Mouse (Mus musculus) embryonic facial prominence, embryonic 15.5 days (tissue): ENCODE measurements at regions not wholly inside any gene's neighbourhood (a gene's known extent, or its start where the extent isn't known, plus 50 kb on each side); places are given as distances from the start of the nearest gene placed in this dataset.
A peak's percentile ranks its signal among the peaks of the same experiment; 100 is the strongest.

Source experiments
- ATAC-seq: fragments of 200-750 bp; cut with Nextera tagmentation; 2 replicates; pipeline ENCODE4 v1.8.0; 2017; ENCODE audit warnings: low read depth, moderate TSS enrichment; ENCODE audit not compliant: insufficient number of reproducible peaks, low FRiP score, low TSS enrichment
- H3K27ac ChIP-seq: fragments of 300-500 bp; sonication (generic); replicated peaks from 2 replicates; pipeline ENCODE4 v1.5.1; 2015; ENCODE audit warnings: mild to moderate bottlenecking, inconsistent platforms
- H3K27me3 ChIP-seq: fragments of 300-500 bp; sonication (generic); 2 replicates; pipeline ENCODE4 v1.6.1; 2015; ENCODE audit warnings: inconsistent platforms
- H3K36me3 ChIP-seq: fragments of 300-500 bp; sonication (generic); 2 replicates; pipeline ENCODE4 v1.6.1; 2015; ENCODE audit warnings: mild to moderate bottlenecking, inconsistent platforms
- H3K4me1 ChIP-seq: fragments of 300-500 bp; sonication (generic); 2 replicates; pipeline ENCODE4 v1.6.1; 2015; ENCODE audit warnings: inconsistent platforms
- H3K4me2 ChIP-seq: fragments of 300-500 bp; sonication (generic); replicated peaks from 2 replicates; pipeline ENCODE4 v1.6.1; 2015; ENCODE audit warnings: mild to moderate bottlenecking, inconsistent platforms
- H3K4me3 ChIP-seq: fragments of 300-500 bp; sonication (generic); replicated peaks from 2 replicates; pipeline ENCODE4 v1.5.1; 2015; ENCODE audit warnings: mild to moderate bottlenecking, inconsistent platforms
- H3K9ac ChIP-seq: fragments of 300-500 bp; sonication (generic); 2 replicates; pipeline ENCODE4 v1.6.1; 2015; ENCODE audit warnings: inconsistent platforms
- H3K9me3 ChIP-seq: fragments of 300-500 bp; sonication (generic); replicated peaks from 2 replicates; pipeline ENCODE4 v1.6.1; 2016; ENCODE audit warnings: inconsistent platforms
- WGBS: fragments of 180-500 bp; shearing (Covaris S2); methylation state at CpG from one replicate; pipeline ENCODE4 v1.1.7; 2015; 5-methylcytosine and 5-hydroxymethylcytosine counted together

DNA sequence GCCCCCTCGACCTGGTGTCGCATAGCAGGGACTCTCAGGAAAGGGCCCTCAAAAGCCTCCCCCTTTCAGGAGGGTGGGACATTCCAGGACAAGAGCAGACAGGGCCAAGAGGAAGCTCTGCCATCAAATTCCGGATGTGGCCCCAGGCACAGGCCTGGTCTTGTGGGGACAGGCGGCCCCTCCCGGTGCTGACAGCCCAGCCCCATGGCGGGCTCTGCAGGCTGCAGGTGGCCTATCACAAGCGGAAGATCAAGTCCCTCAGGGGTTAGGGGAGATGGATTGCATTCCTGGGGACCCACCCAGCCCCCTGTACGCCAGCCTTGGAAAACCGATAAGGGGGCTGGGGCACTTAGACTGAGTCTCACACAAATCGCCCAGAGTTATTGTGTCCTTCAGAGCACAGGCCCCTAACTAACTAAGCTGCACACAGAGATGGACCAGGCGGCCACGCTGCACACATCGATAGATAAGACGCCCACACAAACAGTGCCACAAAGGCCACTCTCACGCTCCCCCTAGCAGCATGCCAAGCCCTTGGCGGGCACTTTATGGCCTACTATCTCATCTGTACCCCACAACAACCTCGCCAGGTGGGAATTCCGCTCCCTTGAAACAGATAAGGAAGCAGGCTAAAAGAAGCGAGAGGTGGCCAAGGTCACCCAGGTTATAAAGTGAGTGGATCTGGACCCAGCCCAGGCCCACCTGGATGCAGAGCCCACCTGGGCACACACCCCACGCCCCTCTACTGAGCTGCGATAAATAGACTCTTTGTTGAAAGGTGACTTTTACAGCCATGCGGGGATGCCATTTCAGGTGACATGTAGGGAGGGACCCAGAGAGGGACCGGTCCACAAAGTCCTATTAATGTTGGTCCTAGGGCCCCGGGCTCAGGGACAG is 55.5 kb downstream of the Gm5294 start:
- H3K9me3 ChIP-seq, result no peaks in the 10 kb centered on the region
- peaks cover 10% of the 10 kb centered on the region for H3K4me1 ChIP-seq
- H3K36me3 ChIP-seq, result no peaks in the 10 kb centered on the region
- no peak overlapping the region for H3K4me2 ChIP-seq
- H3K9ac ChIP-seq, result no peak overlapping the region
- no peak overlapping the region; the same call in 1 of the 2 replicates for H3K27ac ChIP-seq
- WGBS, result 54% methylated on average over 24 of the region's 24 CpGs
- H3K27me3 ChIP-seq, result no peaks in the 10 kb centered on the region
- ATAC-seq, result peak; percentile 64; the same call in 1 of the 2 replicates
- H3K4me3 ChIP-seq, result no peak overlapping the region

DNA sequence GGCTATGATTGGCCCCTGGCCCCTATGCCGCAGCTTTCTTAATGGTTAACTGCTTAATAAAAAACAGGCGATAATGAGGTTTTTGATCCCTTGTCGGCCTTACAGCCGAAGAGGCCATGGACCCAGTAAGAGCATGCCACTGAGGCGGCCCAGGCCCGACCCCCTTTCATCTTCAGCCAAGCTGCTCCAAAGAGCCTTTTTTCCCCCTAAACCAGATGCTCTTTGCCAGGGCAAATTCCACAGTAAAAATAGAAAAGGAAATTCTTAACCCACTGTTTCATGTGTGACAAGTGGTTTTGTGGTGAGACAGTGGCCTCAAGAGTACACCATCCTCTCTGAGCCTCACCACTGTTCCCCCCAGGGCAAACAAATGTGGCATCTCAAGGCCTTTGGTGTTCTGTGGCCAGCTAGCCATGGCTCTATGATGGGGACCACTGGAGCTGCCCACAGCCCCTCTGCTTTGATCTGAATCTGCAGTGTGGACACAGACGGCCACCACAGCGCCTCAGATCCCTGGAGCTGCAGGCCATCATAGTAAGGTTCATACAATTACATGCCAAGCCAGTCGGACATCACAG is 61.9 kb downstream of the Gm5294 start:
- H3K9me3 ChIP-seq, result no peaks in the 10 kb centered on the region
- peak; percentile 61 for ATAC-seq
- H3K27me3 ChIP-seq, result no peaks in the 10 kb centered on the region
- no peak overlapping the region for H3K4me2 ChIP-seq
- peak overlapping the region; percentile 19; the same call in 1 of the 2 replicates for H3K27ac ChIP-seq
- H3K4me1 ChIP-seq, result peaks cover 22% of the 10 kb centered on the region
- H3K9ac ChIP-seq, result no peak overlapping the region
- no peak overlapping the region for H3K4me3 ChIP-seq
- no peaks in the 10 kb centered on the region for H3K36me3 ChIP-seq
- WGBS, result 36% methylated on average over 9 of the region's 9 CpGs

GRCm38 (mm10) chr5:138883573-138883972 is 63.7 kb downstream of the Gm5294 start:
- H3K9ac ChIP-seq, result no peak overlapping the region
- no peak for ATAC-seq

DNA sequence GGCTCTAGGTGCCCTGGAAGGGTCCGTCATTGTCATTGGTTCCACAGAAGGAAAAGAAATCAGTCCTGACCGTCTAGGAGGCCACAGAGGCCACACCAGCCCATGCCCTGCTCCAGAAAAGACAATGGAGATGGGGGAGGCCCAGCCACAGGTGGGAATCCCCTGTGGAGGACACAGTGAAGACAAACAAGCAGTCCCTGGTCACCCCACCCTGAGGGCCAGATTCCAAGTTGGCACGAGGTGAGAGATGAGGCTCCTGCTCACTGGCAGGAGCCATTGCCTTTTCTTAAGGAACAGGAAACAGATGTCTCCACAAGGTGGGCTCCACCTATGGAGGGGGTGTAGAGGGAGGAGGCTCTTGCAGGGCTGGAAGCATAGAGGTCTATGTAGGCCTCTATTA is 66.0 kb downstream of the Gm5294 start:
- no peak for ATAC-seq

More at GRCm38 (mm10) chr5:138883573-138883972, 63.7 kb downstream of the Gm5294 start:
- Histone ChIP-seq H3K9me3 (no peaks in the 10 kb centered on the region), H3K4me1 (peaks cover 23% of the 10 kb centered on the region), H3K27ac (no peak overlapping the region), H3K4me2 (no peak overlapping the region), H3K36me3 (no peaks in the 10 kb centered on the region), H3K4me3 (no peak overlapping the region), H3K27me3 (no peaks in the 10 kb centered on the region)
- 41% methylated on average over 9 of the region's 9 CpGs for WGBS

DNA sequence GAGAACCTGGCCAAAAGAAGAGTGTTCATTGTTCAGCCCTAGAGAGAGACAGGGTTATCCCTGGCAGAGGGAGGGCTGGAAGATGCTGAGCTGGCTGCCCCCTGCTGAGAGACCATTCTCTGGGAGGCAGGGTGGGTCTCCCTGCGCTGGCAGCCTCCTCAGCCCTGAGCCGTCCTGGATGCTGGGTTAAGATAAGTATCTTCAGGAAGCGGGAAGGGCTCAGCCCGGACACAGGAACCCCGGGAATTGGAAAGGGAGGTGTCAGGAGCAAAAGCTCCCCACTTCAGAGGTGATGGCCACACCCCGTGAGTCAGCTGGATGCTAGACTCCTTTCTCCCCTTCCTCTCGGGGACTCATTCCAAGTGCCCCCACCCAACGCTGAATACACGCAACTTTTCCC is 68.9 kb downstream of the Gm5294 start:
- Histone ChIP-seq H3K4me1 (peaks cover 6% of the 10 kb centered on the region), H3K36me3 (no peaks in the 10 kb centered on the region), H3K4me3 (no peak overlapping the region), H3K27ac (no peak overlapping the region), H3K9ac (no peak overlapping the region), H3K4me2 (no peak overlapping the region), H3K27me3 (no peaks in the 10 kb centered on the region), H3K9me3 (no peaks in the 10 kb centered on the region)
- 55% methylated on average over 9 of the region's 9 CpGs for WGBS
- ATAC-seq, result no peak

More for the DNA sequence above, 66.0 kb downstream of the Gm5294 start:
- H3K27ac ChIP-seq, result no peak overlapping the region
- H3K27me3 ChIP-seq, result no peaks in the 10 kb centered on the region
- peaks cover 27% of the 10 kb centered on the region for H3K4me1 ChIP-seq
- no peak overlapping the region for H3K9ac ChIP-seq
- no peak overlapping the region for H3K4me2 ChIP-seq
- no peaks in the 10 kb centered on the region for H3K36me3 ChIP-seq
- H3K9me3 ChIP-seq, result no peaks in the 10 kb centered on the region
- no peak overlapping the region for H3K4me3 ChIP-seq
- 55% methylated on average over 3 of the region's 3 CpGs for WGBS

DNA sequence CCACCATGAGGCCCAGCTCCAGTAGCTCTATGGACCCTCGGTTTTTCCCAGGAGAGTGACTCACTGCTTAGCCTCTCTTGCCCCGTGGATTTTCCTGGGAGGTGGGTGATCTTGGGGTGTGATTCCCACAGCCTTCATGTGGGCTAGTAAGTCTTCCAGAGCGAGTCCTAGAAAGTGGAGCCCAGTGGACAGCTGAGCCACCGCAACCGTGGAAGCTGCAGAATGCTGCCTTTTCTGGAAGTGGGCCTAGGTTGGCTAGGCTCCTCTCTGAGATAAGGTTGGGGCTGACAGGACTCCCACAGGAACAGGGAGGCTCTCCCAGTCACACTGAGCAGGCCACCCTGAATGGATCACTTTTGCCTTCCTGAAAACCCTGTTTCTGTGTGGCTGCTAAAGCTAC is 69.9 kb downstream of the Gm5294 start:
- H3K27me3 ChIP-seq, result no peaks in the 10 kb centered on the region
- no peaks in the 10 kb centered on the region for H3K36me3 ChIP-seq
- 78% methylated on average over 5 of the region's 5 CpGs for WGBS
- no peaks in the 10 kb centered on the region for H3K9me3 ChIP-seq
- no peak overlapping the region for H3K27ac ChIP-seq
- peaks cover 6% of the 10 kb centered on the region; the same call in 1 of the 2 replicates for H3K4me1 ChIP-seq
- H3K4me3 ChIP-seq, result no peak overlapping the region
- no peak overlapping the region for H3K9ac ChIP-seq
- no peak overlapping the region for H3K4me2 ChIP-seq
- no peak for ATAC-seq

DNA sequence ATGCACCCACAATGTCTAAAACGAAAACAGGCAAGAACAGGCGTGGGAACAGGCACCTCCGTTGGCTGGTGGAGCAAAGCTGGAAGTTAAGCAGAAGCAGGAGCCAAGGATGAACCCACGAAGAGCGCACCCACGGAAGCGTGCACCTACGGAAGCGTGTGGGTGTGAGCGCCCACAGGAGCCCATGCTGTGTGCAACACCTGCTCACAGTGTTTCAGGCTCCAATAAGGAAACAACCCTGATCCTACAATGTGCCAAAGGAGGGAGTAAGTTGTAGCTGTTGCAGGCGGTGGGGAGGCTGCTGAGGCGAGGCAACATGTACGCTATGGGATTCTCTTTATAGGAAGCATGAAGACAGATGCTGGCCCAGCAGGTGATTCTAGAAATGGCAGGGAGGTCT is 74.6 kb downstream of the Gm5294 start:
- H3K36me3 ChIP-seq, result no peaks in the 10 kb centered on the region
- WGBS, result 86% methylated on average over 13 of the region's 13 CpGs
- no peak for ATAC-seq
- H3K9me3 ChIP-seq, result no peaks in the 10 kb centered on the region
- H3K4me2 ChIP-seq, result no peak overlapping the region
- no peak overlapping the region for H3K9ac ChIP-seq
- no peak overlapping the region for H3K4me3 ChIP-seq
- no peak overlapping the region for H3K27ac ChIP-seq
- H3K27me3 ChIP-seq, result no peaks in the 10 kb centered on the region
- peaks cover 11% of the 10 kb centered on the region; the same call in 1 of the 2 replicates for H3K4me1 ChIP-seq

DNA sequence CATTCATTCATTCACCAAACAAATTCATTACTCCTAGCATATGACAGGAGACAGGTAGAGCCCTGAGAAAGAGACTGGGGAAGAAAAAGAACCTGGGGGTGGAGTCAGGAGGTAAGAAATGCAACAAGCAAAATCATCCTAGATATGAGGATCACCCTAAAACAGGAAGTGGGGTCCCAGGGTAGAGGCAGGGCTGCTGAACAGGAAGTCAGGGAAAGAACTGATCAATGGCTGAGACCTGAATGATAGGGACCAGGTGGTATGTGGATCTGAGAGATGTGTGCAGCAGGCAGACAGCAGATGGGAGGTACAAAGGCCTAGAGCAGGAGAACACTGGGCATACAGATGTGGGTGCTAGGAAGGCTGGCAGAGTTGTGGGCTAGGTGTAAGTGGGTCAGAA is 77.4 kb downstream of the Gm5294 start:
- no peak overlapping the region for H3K27ac ChIP-seq
- H3K9me3 ChIP-seq, result no peaks in the 10 kb centered on the region
- no peak overlapping the region for H3K4me3 ChIP-seq
- H3K36me3 ChIP-seq, result no peaks in the 10 kb centered on the region
- ATAC-seq, result no peak
- H3K4me2 ChIP-seq, result no peak overlapping the region
- H3K4me1 ChIP-seq, result peaks cover 11% of the 10 kb centered on the region
- no peak overlapping the region for H3K9ac ChIP-seq
- no peaks in the 10 kb centered on the region for H3K27me3 ChIP-seq

DNA sequence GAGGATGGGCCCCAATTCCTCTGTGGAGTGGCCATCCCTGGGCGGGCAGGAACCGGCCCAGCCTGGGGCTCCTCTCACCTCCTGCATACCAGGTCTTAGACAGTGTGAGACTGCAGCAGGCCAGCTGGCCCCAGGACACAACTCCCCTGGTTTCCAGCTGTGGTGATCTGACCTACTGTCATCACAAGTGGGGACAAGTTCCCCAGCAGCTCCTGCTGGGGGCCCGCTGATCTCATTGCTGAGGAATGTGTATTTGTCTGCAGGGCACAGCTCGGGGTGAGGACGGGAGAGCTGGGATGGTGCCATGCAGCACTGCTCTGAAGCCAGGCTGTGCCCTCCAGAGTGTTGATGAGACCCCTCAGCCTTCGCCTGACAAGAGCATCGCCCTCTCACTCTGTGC is 78.6 kb downstream of the Gm5294 start:
- no peaks in the 10 kb centered on the region for H3K36me3 ChIP-seq
- no peak; the same call in 1 of the 2 replicates for ATAC-seq
- no peaks in the 10 kb centered on the region for H3K27me3 ChIP-seq
- no peaks in the 10 kb centered on the region for H3K9me3 ChIP-seq
- no peak overlapping the region for H3K4me2 ChIP-seq
- no peak overlapping the region for H3K4me3 ChIP-seq
- no peak overlapping the region for H3K9ac ChIP-seq
- H3K4me1 ChIP-seq, result peaks cover 11% of the 10 kb centered on the region
- H3K27ac ChIP-seq, result no peak overlapping the region
- WGBS, result 33% methylated on average over 7 of the region's 7 CpGs

- no peak for ATAC-seq
- Histone ChIP-seq H3K9ac (no peak overlapping the region), H3K9me3 (no peaks in the 10 kb centered on the region), H3K36me3 (no peaks in the 10 kb centered on the region), H3K27ac (0 out of 2 replicates have a peak overlapping the region, but pooled peaks have one; percentile 55), H3K4me2 (no peak overlapping the region), H3K4me1 (peaks cover 11% of the 10 kb centered on the region), H3K27me3 (no peaks in the 10 kb centered on the region), H3K4me3 (no peak overlapping the region)
- WGBS, result 62% methylated on average over 15 of the region's 15 CpGs
Measured at GRCm38 (mm10) chr5:138900952-138901599, 81.2 kb downstream of the Gm5294 start.

- Histone ChIP-seq H3K4me3 (no peak overlapping the region), H3K27me3 (no peaks in the 10 kb centered on the region), H3K4me2 (no peak overlapping the region), H3K27ac (no peak overlapping the region), H3K4me1 (peaks cover 11% of the 10 kb centered on the region), H3K9ac (no peak overlapping the region), H3K36me3 (no peaks in the 10 kb centered on the region), H3K9me3 (no peaks in the 10 kb centered on the region)
- 85% methylated on average over 1 of the region's 1 CpGs for WGBS
- no peak for ATAC-seq
Measured at GRCm38 (mm10) chr5:138902316-138902715, 82.4 kb downstream of the Gm5294 start.
